Mouse (Mus musculus) layer of hippocampus, adult 18-20 months (tissue): ENCODE measurements at regions not wholly inside any gene's neighbourhood (a gene's known extent, or its start where the extent isn't known, plus 50 kb on each side); places are given as distances from the start of the nearest gene placed in this dataset.

Experiments used
- DNase-seq, 2 experiments: peaks; one replicate each; pipeline ENCODE4 v3.0.0; 2022; ENCODE audit warnings: low spot score in 2 of 2

GRCm38 (mm10) chr1:128829536-128829935, 237.4 kb upstream of the Cxcr4 start:
- DNase-seq: no peak

GRCm38 (mm10) chr1:128826419-128826818, 234.3 kb upstream of the Cxcr4 start:
- no peak for DNase-seq

- no peak for DNase-seq
These were observed 233.0 kb upstream of the Cxcr4 start for GRCm38 (mm10) chr1:128824916-128825683.

- DNase-seq: peak; percentile 50 to 86
These were observed 232.1 kb upstream of the Cxcr4 start for GRCm38 (mm10) chr1:128824235-128824634.

GRCm38 (mm10) chr1:128821991-128822390, 229.9 kb upstream of the Cxcr4 start:
- no peak for DNase-seq

- DNase-seq: no peak
These were observed 228.4 kb upstream of the Cxcr4 start for GRCm38 (mm10) chr1:128820527-128820926.

- no peak for DNase-seq
These were observed 227.5 kb upstream of the Cxcr4 start for GRCm38 (mm10) chr1:128819611-128820010.

- DNase-seq: no peak
These were observed 221.3 kb upstream of the Cxcr4 start for GRCm38 (mm10) chr1:128813379-128813778.

- DNase-seq: no peak
These were observed 218.8 kb upstream of the Cxcr4 start for GRCm38 (mm10) chr1:128810860-128811259.

- DNase-seq: no peak
These were observed 218.0 kb upstream of the Cxcr4 start for GRCm38 (mm10) chr1:128810094-128810493.

- DNase-seq: no peak
These were observed 217.5 kb upstream of the Cxcr4 start for GRCm38 (mm10) chr1:128809601-128810000.

GRCm38 (mm10) chr1:128808599-128808998, 216.5 kb upstream of the Cxcr4 start:
- no peak for DNase-seq

- DNase-seq: no peak
These were observed 213.9 kb upstream of the Cxcr4 start for GRCm38 (mm10) chr1:128805687-128806653.

GRCm38 (mm10) chr1:128803433-128804060, 211.5 kb upstream of the Cxcr4 start:
- DNase-seq: no peak

- no peak for DNase-seq
These were observed 211.0 kb upstream of the Cxcr4 start for GRCm38 (mm10) chr1:128803058-128803432.

GRCm38 (mm10) chr1:128798721-128799120, 206.6 kb upstream of the Cxcr4 start:
- DNase-seq: peak in 1 of 2 experiments; percentile 11

GRCm38 (mm10) chr1:128795654-128796053, 203.6 kb upstream of the Cxcr4 start:
- DNase-seq: no peak

- no peak for DNase-seq
These were observed 198.8 kb upstream of the Cxcr4 start for GRCm38 (mm10) chr1:128790881-128791280.

GRCm38 (mm10) chr1:128789567-128790335, 197.7 kb upstream of the Cxcr4 start:
- DNase-seq: no peak

- no peak for DNase-seq
These were observed 196.1 kb upstream of the Cxcr4 start for GRCm38 (mm10) chr1:128788227-128788626.
